Mouse (Mus musculus) cerebellum, adult 2 months (tissue): ENCODE measurements at regions not wholly inside any gene's neighbourhood (a gene's known extent, or its start where the extent isn't known, plus 50 kb on each side); places are given as distances from the start of the nearest gene placed in this dataset.
"Not testable (repeated sequence)": the region's sequence is repeated elsewhere in the genome, so short reads cannot be mapped to it uniquely, and the experiment has no call there.

Source experiments
- CTCF ChIP-seq: fragments of 200-500 bp; IDR thresholded peaks from 2 replicates; pipeline ENCODE4 v1.5.1; 2011; ENCODE audit warnings: low read depth, mild to moderate bottlenecking, control low read depth, low read length, moderate library complexity, borderline replicate concordance; ENCODE audit not compliant: insufficient read depth
- POLR2A ChIP-seq: fragments of 200-500 bp; IDR thresholded peaks from 2 replicates; pipeline ENCODE4 v1.6.1; 2011; ENCODE audit warnings: low read length, control low read depth, borderline replicate concordance; ENCODE audit not compliant: insufficient read depth

- not testable (repeated sequence) for TF ChIP-seq CTCF, POLR2A
Measured at GRCm38 (mm10) chr14:90295456-90295855, 1824.3 kb upstream of the Pcdh20 start.
